Mouse (Mus musculus) layer of hippocampus, adult 9-11 months (tissue): ENCODE results near the gene Cdc42bpb.
A peak's percentile ranks its signal among the peaks of the same experiment; 100 is the strongest.

Source experiments
- DNase-seq: peaks from one replicate; pipeline ENCODE4 v3.0.0; 2022

Cdc42bpb gene

DNA sequence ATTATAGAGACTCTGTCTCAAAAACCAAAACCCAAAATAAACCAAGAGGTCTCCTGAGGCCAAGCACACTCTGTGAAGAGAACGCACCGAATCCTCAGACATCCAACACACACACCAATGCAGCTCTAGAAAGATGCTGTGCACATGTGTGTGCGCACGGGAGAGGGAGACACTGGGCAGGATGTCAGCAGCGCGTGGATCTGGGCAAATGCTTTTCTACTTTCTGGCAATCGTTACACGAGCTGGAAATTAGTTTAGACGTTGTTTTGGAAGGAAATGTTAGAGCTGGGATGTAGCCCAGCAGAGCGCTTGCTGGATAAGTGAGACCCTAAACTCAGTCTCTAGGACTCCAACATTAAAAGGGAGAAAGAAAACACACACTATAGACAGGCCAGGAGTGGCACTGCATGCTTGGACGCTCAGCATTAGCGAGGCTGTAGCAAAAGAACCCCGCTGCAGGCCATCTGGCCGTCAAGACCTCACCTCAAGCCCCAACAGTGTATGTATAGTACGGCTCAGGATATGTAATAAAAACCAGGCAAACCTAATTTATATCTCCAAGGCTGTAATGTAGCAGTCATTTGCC lies 44.4 kb downstream of the Cdc42bpb start:
- peak; percentile 33 for DNase-seq

DNA sequence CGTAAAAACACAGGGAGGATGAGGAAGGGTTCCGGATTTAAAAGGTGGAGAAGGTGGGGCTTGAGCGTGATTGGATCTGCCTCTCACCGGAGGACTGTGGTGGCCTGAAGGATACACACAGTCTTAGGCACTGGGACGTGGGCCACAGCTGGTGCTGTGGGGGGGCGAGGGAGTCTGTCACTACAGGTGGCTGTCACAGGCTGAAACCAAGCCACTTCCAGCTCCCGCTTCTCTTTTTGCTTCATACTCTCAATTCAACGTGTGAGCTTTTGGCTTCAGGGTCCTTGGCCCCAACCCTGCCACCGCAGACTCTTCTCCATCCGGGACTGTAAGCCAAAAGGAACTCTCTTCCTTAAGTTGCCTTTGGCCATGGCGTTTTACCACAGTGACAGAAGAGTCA lies 45.1 kb downstream of the Cdc42bpb start:
- DNase-seq, result no peak

DNA sequence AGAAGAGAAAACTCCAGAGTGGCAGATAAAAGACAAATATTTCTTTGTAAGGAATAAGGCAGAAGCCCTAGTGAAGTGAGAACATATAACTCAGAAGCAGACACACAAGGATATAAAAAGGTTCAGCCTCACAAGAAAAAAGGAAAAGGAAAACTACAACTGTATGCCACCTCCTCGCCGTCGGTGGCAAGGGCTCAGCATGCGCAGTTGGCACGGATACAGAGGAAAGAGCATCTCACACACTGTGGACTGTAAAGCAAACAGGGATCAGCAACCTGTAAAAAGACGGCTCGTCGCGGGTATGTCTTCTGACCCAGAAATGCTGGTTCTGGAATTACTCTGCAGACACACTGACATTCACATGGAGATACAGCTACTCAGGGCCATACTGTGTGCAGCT lies 45.9 kb downstream of the Cdc42bpb start:
- no peak for DNase-seq

DNA sequence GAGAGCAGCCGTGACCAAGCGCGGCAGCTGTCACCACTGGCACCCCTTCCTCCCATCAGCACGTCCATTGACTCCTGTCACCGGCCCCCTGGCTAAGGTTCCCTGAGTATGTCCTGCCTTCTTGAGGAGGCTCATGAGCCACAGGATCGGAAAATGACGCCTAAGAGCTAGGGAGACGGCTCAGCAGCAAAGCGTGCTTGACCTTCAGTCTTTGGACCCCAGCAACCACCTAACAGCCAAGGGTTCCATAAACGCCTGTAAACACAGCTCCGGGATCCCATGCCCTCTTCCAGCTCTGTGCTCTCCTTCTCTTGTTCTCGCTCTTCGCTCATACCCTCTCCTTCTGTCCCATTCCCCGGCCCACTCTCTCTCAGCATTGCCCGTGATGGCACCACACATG lies 48.2 kb downstream of the Cdc42bpb start:
- no peak for DNase-seq

DNA sequence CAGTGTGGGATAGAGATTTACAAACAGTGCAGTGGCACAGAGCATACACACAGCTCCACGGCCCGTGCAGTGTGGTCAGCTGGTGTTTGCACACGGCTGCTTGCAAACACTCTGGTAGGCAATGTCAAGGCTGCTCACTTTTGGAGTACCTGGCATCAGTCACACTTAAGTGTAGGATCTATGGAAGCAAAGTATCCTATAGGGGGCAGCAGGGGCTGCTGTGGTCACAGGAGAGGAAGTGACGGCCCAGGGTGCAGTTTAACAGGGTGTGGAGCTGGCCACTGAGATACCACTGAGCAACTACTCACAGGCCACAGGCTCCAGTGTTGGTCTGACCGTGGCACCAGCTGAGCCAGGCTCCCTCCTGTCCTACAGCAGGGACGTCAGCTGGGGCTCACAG lies 49.2 kb downstream of the Cdc42bpb start:
- DNase-seq, result no peak

DNA sequence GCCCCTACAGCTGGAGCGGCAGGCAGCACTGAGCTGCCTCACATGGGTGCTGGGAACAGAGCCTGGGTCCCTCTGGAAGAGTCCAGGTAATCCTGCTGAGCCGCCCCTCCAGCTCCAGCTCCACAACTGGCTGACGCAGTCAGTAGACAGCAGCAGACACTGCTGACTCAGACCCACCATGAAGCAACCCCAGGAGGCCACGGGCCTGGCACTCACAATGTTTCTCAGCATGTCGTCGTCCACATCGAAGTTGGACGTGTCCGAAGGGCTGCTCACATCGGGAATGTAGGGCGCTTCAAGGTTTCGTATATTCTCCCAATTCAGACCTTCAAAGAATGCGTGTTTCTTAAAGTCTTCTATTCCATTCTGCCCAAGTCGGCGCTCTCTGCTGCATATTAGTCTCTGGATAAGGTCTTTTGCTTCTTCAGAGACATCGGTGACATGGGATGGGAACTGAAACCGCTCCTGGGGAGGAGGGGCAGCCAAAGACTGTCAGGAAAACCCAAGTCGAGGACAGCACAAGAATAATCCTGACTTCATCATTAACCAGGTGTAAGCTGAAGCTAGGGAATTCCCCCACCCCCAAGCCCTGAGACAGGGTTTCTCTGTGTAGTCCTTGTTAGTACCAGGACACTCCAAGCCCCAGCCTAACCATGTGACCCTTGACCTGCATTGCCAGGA lies 51.6 kb downstream of the Cdc42bpb start:
- DNase-seq, result no peak

DNA sequence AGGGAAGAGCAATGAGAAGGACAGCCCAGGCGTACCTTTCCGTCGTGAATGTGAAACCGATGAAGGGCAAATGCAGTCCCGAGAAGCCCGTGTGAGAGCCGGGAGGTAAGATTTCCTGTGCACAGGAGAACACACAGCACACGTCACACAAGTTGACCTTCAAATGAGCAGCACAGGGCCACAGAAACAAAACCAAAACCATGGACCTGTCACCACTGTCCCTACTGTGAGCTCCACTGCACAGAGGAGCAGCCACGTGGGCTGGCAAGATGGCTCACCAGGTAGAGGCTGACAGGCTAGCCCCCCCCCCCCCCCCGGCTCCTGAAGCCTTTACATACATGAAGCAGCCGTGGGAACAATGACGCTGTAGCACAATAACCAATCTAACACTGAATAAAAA lies 52.6 kb downstream of the Cdc42bpb start:
- no peak for DNase-seq

DNA sequence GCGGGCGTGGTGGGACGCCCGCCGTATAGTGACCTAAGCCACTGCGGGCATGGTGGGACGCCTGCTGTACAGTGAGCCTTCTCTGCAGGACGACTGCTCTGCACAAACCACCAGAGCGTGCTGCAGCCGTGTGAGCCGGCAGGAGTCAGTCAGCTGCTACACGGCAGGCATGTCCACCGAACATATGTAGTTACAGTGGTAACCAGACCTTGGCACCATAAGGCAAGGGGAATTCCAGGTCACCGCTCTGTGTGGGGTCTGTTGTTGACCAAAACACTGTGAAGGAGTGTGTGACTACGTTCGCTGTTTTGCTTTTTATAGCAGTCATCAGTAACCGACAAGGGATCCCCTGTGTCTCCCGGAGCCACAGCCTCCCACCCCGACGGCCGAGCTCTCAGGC lies 53.0 kb downstream of the Cdc42bpb start:
- no peak for DNase-seq

DNA sequence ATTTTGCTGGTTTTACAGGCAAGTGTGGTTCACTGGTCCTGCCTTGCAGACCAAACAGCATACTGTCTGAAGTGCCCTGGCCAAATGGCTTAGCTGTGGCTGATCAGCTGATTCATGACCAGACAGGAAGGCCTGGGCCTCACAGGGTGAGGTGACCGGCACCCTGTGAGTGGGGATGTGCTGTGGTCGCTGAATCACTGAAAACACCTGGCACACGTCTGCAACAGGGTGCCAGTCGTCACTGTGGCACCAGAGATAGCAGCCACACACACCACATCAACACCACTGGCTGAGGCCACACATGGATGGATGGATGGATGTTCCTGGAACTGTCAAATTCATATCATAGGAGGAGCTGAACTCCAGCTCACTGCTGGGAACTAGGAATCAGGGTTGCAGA lies 54.1 kb downstream of the Cdc42bpb start:
- no peak for DNase-seq

DNA sequence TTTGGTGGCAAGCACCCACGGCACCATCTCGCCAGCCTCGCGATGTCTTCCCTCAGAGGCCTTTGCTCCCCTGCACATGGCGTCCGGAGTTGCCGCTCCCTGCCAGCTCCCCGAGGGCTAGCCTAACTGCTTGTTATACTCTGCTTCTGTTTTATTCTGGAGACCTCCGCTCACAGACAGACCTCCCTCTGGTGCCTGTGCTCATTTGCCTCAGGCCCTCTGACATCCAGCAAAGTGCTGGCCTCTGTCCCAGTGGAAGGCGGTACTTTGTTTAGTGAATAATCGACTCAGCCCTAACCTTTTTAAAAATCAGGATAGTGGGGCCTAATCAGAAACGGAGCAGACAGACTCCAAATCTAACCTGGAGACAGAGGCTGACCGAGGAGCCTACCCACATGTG lies 55.7 kb downstream of the Cdc42bpb start:
- DNase-seq, result no peak

DNA sequence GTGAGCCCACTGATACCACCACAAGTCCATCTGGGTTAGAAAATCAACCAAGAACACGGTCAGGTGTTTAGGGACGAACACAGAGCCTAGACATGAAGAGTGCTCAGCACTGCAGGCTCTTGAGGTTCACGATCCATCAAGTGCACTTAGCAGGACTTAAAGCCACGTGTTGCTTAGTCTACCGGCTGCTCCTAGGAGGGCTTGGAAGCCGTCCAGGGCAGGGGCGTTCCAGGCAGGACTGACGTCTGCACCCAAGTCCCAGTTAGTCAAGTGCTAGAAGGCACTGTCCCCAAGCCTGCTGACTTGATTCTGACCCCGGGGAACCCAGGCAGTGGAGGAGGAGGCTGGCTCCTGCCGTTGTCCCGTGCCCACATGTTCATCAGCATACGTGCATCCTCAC lies 57.0 kb downstream of the Cdc42bpb start:
- DNase-seq, result no peak

DNA sequence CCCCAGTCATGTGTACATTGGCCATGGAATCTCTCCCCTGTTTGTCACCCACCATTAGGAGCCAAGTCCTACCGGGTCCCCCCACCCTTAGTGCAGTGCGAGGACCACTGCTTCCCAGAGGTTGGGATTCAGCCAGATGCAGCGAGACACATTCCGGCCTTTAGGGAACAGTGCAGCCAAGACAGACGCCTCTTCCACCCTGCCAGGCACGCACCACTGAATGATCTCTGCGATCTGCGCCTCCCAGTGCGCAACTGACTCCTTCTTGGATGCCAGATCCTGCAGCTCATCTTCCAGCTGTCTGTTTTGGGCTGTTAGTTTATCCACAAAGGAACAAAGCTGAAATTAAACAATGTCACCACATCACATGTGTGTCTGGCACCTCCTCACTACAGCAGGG lies 59.8 kb downstream of the Cdc42bpb start:
- DNase-seq, result no peak

DNA sequence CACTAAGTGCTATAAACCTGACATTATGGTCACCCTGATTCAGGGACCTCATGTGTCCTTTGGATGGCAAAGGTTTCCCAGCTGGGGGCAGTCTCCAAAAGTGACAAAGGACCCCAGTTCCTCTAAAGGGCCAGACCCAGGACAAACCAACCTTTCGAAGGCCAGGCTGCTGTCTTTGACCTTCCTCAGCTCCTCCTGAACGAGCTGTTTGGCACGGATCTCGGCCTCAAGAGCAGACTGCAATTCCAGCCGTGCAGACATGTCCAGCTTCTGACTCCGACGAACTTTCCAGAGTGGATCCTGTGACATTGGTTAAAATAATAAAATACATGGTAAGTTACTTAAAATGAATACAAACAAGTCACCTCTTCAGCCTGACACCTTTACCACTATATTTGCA lies 63.2 kb downstream of the Cdc42bpb start:
- DNase-seq, result no peak

DNA sequence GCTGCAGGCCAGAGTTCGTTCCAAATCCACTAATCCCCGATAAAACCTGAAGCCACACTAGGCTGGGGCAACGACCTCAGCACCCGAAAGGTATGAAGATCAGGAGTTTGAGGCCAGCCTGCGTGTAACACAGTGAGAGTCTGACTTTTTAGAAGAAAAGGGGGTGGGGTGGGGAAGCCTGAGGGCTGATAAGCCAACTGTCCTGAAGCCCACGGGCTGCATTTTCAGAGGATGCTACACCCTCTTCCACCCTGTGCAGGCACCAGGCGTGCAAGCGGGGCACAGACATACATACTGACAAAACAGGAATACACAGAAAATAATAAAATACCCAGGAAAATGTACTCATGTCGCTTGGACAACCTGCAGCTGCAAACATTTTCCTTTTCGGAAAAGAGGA lies 65.7 kb downstream of the Cdc42bpb start:
- DNase-seq, result no peak

DNA sequence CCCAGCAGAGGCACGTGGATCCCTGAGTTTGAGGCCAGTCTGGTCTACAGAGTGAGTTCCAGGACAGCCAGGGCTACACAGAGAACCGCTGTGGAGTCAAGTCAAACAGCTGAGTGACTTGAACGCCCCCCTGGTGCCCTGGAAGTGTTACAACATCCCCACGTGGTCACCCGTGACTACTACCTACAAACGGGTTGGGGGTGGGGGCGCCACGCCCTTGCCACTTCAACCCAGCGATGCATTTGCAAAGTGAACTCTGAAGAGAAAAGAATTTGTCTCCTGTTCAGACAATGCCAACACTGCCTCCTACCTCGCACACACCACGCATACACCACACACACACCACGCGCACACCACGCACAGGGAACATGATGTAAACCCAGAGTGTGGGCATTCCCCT lies 67.6 kb downstream of the Cdc42bpb start:
- no peak for DNase-seq

DNA sequence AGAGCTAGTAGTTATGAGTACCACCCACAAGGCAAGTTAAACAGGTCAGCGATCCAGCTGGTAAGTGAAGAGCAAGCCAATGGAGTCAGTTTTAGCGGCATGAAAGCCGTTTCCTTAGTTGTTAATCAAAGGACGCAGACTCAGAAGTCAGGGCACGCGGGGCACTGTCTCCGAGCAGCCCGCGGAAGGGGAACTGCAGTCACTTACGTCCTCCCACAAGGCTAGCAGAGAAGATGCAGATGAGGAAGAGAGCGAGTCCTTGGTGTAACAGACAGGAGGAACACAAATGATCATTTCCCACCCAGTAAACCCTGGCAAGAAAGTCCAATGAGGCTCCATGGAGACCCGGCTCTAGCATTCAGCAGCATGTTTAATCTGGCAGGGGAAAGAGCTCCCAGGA lies 68.3 kb downstream of the Cdc42bpb start:
- DNase-seq, result no peak

DNA sequence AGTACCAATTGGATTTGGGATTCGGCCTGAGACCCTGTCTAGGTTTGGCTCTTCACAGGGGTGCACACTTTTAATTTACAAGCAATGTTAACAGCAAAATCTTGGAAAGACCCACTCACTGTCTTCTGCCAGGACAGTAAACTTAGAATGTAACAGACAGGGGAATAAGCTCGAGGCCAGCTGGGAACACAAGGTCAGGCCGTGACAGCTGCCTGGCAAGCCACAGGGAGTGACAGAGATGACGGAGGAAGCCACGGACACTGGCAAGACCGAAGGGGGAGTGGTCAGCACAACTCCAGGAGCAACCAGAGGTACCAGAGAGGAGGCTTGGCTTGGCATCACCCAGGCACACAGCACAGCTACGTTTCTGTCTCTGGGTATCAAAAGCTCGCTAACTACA lies 70.7 kb downstream of the Cdc42bpb start:
- no peak for DNase-seq

DNA sequence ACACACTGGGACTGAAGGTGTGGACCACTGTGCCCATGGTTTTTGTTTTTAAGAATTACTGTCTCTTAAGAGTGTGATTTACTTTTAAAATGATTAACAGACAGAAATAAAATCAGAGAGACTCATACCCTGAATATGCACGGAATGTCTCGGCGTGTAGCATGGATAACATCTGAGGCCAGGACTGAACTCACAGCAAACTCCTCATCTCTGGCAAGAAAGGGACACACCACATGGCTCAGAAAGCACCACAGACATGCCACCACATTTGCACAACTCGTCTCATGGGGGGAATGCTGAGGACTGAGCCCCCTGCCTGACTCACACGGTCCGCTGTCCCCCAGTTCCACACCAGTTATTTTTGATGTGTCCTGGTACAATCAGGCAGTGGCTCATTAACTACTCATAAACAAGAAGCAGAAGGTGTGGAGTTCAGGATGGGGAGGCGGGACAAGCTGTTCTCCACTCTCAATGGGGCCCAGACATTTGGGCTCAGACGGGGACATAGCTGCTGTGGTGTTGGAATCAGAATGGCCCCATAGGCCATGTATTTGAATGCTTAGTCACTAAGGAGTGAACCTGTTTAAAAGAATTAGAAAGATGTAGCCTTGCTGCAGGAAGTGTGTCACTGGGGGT lies 73.7 kb downstream of the Cdc42bpb start:
- DNase-seq, result peak; percentile 38

DNA sequence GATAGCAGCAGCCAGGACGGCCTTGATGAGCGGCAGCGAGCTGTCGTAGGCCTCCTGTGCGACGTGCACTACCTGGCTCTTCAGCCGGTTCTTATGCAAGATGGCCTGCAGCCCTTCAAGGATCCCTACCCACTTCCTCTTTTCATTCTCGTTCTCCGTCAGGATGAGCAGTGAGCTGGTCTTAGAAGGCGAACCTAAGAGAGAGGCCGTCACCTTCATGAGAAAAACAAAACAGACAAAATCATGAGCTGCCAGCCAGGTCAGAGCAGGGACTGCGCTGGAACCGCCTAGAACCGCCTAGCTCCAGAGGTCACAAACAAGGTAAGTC lies 75.5 kb downstream of the Cdc42bpb start:
- no peak for DNase-seq

DNA sequence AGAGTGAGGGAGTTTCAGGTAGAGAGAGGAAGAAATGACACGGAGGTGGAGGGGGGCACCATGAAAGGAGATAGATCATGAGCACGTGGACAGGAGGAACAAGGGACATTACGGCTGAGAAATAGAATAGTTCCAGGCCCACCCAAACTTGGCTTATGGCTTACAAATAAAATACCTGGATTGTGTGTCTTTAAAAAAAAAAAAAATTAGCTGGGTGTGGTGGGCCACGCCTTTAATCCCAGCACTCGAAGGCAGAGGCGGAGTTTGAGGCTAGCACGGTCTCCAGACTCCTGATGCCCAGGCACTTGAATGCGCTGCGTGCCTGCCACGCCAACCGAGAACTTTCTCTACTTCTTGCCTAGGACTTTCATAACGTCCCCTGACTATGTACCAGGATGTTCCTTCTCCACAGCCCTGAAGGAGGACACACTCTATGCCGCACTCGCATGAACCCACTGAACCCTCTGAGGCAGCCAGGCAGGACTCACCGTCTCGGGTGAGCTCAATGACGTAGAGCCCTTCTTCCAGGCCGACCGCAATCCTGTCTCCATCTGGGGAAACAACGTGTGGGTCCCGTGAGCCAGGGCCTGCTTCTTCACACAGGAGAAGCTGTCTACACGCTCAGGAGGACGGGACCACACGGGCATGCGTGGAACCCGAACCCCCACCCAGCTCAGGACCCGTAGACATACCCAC lies 76.0 kb downstream of the Cdc42bpb start:
- no peak for DNase-seq

DNA sequence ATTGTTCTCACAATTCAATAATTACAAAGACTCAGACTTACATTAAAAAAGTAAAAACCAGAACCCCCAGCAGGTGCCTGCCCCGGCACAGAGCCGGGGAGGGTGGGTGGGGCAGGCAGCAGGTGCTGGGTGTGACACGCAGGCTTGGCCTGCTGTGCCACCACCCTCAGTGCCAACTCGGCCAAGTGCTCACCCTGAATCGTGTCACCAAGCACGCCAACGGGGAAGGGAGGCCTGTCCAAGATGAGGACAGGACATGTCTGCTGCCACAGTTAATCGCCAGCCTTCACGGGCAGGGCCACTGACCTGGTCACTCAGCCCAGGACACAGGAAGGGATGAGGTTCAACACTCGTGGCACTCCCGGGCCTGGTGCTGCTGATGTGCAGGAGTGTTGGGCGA lies 84.5 kb downstream of the Cdc42bpb start:
- DNase-seq, result no peak

DNA sequence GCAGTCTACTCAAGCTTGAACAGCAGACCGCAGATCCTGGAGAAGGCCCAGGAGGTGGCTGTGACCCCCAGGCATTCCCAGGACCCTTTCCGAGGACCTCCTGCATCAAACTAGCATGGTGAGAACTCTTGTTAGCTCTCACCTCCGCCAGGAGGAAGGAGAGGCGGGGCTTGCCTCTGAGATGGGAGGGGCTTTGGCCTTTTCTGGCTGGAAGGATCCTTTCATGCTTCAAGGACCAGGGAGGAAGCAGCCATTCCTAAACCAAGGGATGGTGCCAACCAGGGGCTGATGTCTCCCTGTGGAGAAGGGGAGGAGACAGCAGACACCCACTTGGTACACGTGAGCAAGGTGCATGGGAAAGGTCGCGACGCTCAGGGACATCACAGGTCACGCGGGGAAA lies 93.0 kb downstream of the Cdc42bpb start:
- DNase-seq, result no peak

DNA sequence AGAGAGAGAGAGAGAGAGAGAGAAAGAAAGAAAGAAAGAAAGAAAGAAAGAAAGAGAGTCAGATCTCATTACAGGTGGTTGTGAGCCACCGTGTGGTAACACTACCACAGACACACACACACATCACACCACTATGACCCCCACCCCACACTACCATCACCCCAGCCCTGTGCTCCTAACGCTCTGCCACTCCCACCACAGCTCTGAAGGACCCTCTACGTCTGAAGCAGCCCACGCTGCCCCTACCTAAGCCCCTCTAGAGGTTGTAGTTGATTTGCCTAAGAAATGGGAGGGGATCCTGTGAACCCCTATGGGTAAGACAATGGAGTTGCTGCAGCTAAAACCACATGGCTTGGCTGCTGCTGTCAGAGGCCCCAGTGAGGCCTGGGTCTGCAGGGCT lies 93.9 kb downstream of the Cdc42bpb start:
- DNase-seq, result no peak

DNA sequence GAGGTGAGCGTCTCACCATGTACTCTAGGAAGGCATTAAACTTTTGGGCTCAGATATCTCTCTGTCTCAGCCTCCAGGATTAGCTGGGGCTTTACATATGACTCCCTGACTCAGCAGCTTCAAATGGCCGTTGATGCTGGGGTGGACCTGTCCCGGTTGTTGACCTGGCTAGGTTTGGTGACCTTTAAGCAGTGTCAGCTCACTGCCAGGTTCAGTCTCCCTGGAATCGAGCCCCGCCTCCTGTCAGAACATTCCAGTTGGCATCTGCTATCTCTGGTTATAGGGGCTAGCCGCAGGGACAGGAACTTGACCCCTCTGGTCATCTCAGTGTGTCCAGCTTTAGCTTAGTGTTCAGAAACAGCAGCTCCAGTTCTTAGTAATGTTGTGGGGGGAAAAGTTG lies 101.1 kb downstream of the Cdc42bpb start:
- DNase-seq, result no peak
